Mouse (Mus musculus): ENCODE measurements at regions not wholly inside any gene's neighbourhood (a gene's known extent, or its start where the extent isn't known, plus 50 kb on each side); places are given as distances from the start of the nearest gene placed in this dataset.

DNA sequence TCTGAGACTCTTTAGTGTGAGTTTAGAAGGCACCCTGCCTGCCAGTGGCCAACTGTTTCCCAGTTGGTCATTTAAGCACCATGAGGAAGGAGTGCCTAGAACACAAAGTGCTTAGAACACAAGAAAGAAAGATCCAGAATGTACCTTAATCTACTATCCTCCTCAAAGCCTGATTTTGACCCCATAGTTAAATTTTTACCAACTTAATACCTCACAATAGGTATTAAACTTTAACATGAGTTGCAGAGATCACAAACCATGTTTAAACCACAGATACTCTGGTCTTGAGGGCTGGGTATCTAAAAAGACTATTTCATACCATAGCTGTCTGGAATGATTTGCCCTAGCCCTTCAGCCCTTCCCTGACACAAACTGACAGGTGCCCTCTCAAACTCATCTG lies 557.6 kb downstream of the Rps29 start:
- TF ChIP-seq CTCF (IDR thresholded peaks at IDR 0.05) (no peak), EP300 (IDR thresholded peaks at IDR 0.05) (no peak)
